Mouse (Mus musculus) large intestine, adult 2 months (tissue): ENCODE measurements around the gene Patj. TPM values are rescaled to one million over a fixed set of nuclear protein-coding genes. Genes with fewer than 3 reads are reported as not detected.
"Not testable (repeated sequence)": the region's sequence is repeated elsewhere in the genome, so short reads cannot be mapped to it uniquely, and the experiment has no call there.

Experiments used
- DNase-seq: peaks from one replicate; pipeline ENCODE4 v3.0.0-alpha.2; 2012; ENCODE audit warnings: low read depth, low spot score
- WGBS: fragments of 180-500 bp; shearing (Covaris S2); methylation state at CpG from one replicate; pipeline ENCODE4 v1.1.7; 2018; 5-methylcytosine and 5-hydroxymethylcytosine counted together
- polyA plus RNA-seq: library from polyadenylated mRNA; depleted of rRNA; stranded (reverse); fragments of >200 nt; gene quantifications from 2 replicates; pipeline ENCODE4 v1.2.3, GENCODE M21; 2012

Gene Patj
- polyA plus RNA-seq, 1 experiment, result 24.3 TPM

DNA sequence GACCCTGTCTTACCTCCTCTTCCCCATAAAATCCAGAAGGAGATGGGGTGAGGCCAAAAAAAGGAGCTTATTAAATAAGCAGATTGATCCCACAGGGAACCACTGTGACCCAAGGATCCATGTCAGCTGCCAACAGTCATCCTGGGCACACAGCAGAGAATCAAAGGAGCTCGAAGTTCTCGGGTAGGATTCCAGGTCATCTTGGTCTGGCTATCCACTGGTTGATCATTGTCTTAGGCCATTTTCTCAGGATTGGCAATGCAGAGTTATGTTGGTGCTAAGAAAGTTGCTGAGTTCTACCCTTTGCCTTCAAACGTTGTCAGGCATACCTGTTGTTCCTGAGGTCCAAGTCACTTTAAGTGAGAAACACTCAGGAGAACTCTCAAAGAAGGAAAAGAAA, 304.6 kb downstream of the Patj start:
- WGBS, result 90% methylated on average over 3 of the region's 3 CpGs
- no peak for DNase-seq

DNA sequence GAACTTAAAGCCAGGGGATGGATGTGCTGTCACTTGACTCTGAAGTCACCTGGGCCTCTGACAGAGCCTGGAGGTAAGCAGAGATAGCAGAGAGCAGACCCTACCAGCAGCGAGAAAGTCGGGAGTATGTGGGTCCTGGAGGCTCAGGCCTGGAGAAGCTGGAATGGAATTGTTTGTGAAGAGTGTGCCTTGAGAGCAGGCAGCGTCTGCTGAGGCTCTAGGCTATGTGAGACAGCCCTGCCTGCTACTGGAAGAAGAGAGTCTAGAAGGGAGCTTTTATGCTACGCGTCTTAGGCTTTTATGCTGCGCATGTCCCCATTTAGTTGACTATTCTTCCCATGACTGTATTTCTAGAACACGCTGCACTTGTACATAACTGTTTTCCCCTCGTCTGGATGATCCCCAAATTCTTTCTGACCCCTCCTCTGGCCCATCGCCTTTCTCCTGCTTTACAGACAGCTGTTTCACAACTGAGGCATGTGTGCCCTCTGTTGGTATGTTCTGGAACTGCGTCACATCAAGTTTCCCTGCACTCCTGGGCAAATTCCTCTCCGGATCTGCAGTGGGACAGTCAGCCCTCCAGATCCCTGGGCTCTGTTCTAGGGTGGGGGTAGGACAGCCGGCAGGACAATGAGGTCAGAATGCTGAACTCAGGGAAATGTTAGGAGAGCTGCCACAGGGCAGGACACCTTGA, 306.8 kb downstream of the Patj start:
- peak; percentile 18 for DNase-seq
- WGBS, result 45% methylated on average over 12 of the region's 12 CpGs

DNA sequence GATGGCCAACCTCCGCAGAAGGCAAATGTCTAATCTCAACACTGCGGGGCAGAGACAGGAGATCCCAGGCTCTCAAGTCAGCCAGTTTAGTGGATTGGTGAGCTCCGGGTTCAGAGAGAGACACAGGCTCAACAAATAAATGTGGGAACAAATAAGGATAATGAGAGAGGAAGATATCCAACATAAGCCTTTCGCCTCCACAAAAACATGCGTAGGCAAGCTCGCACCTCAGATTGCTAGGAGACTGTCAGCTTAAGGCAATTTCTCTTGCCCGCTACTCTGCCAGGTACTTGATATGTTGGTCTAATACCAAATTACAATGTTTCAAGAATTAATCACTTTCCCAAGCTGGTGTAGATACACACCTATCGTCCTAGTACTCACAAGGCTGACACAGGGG, 315.3 kb downstream of the Patj start:
- WGBS, result 95% methylated on average over 8 of the region's 8 CpGs
- no peak for DNase-seq

DNA sequence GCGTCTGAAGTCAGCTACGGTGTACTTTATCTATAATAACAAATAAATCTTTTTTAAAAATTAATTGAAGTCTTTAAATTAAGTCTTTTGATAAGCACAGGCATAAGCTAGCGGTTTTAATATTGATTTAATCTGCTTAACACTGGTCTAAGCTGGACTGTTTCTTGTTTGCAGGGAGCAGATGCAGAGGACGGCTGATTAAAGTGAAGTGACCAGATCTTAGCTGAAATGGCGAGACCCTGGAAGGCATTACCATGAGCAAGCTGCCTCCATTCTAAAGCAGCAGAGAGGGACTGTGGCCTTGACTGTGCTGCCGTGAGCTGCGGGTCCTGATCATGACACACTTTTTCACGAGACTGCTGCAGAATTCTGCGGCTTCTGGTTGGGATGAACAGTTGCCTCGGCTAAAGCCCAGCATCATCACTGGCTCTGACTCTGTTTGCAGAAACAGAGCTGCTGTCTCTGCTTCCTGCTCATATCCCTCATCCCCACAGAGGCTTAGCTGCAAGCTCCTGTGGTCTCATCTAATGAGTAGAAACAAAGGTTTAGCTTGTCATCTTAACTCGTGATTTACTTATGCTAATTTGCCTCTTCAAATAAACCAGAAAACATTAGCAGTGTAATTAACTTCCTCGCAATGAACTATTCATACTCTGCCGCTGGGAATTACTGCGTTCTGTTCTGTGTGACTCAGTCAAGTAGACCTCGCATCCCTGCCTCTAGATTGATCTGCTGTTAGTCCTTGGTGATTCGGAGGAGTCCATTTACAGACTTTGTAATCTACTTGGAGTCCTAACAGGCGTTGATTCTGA, 322.4 kb downstream of the Patj start:
- DNase-seq, result no peak
- 87% methylated on average over 17 of the region's 17 CpGs for WGBS

DNA sequence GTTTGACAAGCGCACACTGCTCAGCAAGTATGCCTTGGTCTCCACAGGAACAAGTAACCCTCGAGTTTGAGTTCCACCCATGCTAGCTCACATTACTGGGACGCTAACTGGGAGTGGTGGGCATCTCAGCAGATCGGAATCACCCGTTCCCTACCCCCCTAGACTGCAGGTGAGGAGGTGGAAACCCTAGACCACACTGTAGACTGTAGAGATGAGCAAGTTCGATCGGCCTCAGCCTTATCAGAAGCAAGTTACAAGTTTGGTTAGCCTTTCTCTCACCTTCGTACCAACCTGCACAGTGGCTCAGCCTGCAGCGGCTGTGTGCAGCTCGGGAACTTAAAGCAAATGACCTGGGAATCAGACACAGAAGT, 322.9 kb downstream of the Patj start:
- DNase-seq, result no peak
- 90% methylated on average over 10 of the region's 10 CpGs for WGBS

DNA sequence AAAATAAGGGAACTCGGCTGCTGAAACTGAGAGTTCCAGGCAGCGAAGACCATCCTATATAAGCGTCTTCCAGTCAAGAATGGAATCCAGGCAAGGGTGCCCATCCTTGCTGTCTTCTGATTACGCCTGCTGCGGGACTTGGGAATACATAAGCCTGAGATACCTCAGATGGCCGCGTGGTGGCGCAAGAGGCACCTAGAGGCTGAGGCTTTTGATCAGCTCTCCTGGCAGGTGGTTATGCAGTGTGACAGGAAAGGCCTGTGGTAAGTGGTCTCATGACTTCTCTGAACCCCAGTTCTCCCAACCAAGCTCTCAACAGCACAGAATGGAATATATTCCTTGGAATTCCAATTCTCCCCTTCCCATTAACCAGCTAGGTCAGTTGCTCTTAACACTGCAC, 326.9 kb downstream of the Patj start:
- peak; percentile 14 for DNase-seq
- 15% methylated on average over 8 of the region's 8 CpGs for WGBS

DNA sequence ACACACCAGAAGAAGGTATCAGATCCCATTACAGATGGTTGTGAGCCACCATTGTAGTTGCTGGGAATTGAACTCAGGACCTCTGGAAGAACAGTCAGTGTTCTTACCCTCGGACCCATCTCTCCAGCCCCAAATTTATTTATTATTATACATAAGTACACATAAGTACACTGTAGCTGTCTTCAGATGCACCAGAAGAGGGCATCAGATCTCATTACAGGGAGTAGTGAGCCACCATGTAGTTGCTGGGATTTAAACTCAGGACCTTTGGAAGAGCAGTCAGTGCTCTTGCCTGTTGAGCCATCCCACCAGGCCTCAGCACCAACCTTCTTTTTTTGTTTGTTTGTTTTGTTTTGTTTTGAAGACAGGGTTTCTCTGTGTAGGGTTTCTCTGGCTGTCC, 329.1 kb downstream of the Patj start:
- 85% methylated on average over 1 of the region's 1 CpGs for WGBS
- DNase-seq, result not testable (repeated sequence)

DNA sequence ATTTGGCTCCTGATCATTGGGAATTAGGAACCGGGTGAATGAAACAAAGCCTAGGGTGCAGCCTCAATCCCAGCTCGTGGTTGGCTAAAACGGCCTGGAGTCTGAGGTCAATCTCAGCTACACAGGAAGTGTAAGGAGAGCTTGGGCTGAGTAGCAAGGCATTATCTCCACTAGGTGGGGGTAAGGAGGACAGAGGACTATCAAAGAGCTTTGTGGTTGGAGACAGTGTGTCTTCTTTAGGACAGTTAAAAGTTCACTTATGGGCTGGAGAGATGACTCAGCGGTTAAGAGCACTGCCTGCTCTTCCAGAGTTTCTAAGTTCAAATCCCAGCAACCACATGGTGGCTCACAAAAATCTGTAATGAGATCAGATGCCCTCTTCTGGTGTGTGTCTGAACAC, 329.9 kb downstream of the Patj start:
- no peak for DNase-seq
- 41% methylated on average over 4 of the region's 4 CpGs for WGBS

DNA sequence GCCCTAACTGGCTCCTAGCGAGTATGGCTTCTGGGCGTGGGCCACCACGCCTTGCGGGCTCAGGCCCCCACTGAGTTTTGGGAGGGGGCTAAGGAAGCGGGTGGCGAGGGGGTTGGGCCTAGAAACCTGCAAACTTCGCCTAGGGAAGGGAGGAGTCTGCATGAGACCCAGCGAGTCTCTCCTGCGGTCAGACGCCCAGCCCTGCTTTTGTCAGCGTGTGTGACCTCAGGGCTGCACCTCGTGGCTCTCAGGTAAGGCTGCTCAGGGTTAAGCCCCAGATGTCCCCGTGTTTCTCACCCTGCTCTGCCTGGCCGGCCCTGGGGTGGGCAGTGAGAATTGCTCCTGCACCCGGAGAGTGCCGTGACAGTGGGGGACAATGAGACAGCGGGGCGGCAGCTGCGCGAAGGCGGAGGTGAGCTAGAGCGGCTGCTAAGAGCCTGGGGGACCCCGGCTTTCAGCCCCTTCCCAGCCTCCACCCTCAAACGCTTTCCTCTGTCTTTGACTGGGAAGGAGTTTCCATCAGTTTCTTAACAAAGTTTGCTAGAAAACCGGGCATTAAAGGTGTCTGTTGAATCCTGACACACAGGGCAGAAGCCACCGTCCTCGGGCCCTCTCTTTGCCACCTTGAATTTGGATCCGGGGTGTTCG, 331.1 kb downstream of the Patj start, which contains the start of gene L1td1:
Gene L1td1 (plus strand): TSS at position 145 of the 648 bp plus-strand sequence.
- WGBS, result 25% methylated on average over 29 of the region's 29 CpGs
- no peak for DNase-seq

DNA sequence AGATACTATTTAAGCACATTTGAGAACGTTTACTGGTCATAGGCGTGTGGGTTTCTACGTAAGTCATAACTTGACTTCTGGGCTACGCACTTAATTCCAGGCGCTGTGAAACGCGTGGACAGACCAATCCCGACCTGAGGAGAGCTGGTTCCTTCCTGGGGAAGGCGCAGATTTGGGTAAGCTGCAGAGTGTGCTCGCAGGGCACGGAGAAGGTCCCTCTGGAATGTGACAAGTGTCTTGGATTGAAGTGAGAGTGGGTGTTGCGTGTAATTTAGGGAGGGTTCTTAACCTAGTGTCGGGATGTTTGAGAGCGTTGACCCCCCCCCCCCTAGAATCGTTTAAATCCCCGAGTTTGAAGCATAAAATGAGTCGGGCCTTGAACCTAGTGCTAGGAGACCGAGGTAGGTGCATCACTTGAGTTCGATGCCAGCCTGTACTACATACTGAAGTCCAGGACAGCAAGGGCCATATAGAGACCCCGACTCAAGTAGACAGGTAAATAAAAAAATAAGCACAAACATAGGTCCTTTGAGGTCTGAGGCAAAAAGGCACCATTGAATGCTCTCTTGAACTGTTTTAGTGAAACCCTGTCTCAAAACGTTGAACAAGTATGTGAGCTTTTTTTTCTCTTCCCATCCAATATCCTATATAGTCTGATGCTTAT, 331.8 kb downstream of the Patj start:
- DNase-seq, result no peak
- WGBS, result 19% methylated on average over 21 of the region's 21 CpGs

DNA sequence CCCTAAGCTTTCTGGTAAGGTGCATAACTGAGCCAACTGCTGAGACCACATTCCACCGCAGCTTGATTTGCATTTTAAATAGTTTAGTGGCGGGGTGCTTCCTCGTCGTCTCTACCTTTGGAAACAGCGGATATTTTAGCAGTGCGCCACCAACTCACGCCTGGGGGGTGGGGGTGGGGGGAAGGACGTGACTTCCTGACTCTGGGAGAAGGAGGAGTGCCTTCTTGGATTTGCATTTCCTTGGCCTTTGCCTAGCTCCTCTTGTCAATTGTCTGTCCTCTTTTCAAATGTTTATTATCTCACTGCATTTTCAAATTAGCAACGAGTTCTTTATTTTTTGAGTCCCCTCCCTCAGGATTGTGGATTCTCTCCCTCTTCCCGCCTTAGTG, 332.4 kb downstream of the Patj start:
- WGBS, result 11% methylated on average over 10 of the region's 10 CpGs
- no peak for DNase-seq

DNA sequence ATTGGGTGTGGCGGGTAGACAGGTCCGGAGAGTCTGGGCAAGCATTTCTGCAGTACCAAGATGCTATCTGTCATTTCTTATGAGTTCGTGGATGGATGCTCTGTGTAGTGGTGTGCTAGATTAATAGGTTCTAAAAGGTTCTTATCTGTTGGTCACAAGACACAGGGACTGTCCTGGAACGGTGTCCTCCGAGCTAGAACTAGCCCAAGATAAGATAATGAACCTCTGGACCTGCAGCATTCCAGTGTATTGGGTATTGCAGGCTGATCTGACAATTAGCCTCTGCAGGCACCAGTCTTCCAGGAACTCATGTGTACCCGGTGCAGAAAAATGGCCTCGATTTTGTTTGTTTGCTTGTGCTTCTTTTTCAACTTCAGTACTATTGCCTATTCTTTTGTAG, 333.1 kb downstream of the Patj start:
- WGBS, result 25% methylated on average over 7 of the region's 7 CpGs
- no peak for DNase-seq

DNA sequence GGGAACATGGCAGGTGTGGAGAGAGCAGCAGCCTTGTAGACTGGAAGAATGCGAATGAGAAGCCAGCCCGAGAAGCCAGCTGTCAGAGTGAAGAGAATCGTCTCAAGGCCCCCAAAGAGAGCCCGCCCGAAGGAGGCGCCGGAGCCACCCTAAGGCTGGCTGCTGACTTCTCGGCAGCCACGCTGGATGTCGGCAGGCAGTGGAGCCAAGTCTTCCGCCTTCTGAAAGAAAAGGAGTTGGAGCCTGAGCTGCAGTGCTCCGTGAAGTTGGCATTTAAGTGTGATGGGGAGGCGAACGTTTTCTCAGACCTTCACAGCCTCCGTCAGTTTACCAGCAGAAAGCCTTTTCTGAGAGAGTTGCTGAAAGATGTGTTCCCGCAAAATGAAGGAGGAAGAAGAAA, 338.1 kb downstream of the Patj start:
- no peak for DNase-seq
- 96% methylated on average over 16 of the region's 16 CpGs for WGBS

DNA sequence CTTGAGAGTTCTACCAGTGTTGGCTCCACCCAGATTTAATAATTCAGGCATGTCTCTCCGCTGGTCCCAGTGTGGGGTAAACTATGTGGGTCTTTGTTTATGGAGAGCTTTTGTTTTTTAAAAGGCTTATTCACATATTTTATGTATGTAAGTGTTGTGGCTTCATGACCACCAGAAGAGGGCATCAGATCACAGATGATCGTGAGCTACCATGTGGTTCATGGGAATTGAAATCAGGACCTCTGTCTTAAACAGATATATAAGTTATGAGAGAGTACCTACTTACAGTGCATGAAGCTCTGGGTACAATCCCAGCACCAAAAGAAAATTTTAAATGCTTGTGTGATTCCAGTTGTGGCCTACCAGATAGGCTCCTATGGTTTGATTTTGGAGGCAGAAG, 344.2 kb downstream of the Patj start:
- WGBS, result 31% methylated on average over 2 of the region's 2 CpGs
- DNase-seq, result no peak

DNA sequence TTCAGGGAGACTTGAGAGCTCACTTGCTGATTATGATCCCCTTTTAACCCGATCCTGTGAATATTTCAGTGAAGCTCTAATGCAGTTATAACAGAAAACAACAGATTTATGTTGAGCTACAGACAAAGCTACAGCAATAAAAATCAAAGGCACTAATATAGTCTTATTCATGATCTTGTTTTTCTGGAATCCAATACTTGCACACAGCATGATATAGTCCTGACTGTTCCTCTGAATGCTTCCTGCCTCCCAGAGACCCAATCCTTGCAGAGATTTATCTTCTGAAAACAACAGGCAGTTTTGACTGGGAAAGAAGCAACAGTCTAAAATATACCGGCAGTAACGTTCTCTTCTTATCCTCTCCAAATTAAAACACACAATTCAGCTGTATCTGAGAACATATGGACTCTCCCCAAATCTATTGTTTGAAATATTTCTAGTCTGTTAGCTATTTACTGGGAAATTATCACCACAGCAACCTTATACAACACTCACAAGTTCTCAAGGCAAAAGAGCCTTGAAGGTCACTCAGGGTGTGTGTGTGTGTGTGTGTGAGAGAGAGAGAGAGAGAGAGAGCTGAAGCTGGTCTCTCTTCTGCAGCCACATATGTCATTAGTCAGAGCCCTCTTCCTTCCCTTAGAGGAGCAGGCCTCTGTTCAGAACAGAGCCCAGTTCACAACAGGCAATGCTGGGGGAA, 347.8 kb downstream of the Patj start:
- DNase-seq, result no peak
- WGBS, result 61% methylated on average over 3 of the region's 3 CpGs

DNA sequence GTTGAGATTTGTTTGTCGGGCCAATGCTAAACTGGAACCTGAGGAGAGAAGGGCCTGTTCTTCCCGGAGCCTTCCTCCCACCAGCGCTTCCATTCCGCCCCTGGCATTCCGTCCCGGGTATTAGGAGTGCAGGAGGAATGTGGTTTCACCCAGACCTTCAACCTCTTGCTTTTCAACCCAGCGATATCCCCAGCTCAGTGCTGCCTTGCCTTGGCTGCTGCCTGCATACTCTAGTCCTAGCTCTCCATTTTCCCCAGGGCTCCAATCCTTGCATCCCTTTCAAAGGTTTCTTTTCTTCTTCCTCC, 348.3 kb downstream of the Patj start:
- 31% methylated on average over 7 of the region's 7 CpGs for WGBS
- no peak for DNase-seq

DNA sequence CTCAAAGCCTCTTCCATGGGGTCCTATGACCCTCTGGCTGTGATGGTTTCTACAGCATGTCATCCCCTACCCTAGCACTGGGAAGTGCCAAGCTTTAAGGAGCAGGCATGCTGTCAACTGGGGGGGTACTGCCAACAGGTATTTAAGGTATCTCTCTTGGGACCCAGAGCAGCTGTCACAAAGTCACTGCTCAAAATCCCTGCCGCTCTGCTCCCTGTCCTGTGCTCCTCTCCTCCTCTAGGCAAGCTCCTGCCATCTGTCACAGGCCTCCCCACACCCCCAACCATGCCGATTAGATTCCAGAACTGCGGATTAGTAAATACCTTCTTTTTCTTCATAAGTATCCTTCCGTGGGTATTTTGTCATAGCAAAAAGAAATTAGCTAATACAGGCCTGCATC, 358.9 kb downstream of the Patj start:
- no peak for DNase-seq

DNA sequence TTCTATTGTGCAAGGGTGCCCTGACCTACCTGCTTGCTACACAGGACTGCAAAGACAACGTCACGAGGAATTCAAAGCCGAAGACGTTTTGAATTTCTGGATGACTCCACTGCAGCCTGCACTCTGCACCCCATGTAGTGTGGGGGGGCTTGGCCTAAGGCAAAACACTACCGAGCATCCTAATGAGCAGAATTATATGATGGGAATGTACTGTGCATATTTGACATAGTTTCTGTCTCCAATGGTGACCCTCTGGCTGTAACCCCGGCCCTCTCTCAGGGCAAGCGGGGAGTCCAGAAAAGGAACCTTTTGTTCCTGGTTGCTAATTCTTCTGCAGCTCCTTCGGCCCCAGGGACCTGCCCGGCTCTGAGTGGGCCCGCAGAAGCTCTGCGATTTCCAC, 360.6 kb downstream of the Patj start:
- WGBS, result 71% methylated on average over 11 of the region's 11 CpGs
- no peak for DNase-seq

More for the DNA sequence above, 358.9 kb downstream of the Patj start:
- WGBS, result 82% methylated on average over 4 of the region's 4 CpGs

DNA sequence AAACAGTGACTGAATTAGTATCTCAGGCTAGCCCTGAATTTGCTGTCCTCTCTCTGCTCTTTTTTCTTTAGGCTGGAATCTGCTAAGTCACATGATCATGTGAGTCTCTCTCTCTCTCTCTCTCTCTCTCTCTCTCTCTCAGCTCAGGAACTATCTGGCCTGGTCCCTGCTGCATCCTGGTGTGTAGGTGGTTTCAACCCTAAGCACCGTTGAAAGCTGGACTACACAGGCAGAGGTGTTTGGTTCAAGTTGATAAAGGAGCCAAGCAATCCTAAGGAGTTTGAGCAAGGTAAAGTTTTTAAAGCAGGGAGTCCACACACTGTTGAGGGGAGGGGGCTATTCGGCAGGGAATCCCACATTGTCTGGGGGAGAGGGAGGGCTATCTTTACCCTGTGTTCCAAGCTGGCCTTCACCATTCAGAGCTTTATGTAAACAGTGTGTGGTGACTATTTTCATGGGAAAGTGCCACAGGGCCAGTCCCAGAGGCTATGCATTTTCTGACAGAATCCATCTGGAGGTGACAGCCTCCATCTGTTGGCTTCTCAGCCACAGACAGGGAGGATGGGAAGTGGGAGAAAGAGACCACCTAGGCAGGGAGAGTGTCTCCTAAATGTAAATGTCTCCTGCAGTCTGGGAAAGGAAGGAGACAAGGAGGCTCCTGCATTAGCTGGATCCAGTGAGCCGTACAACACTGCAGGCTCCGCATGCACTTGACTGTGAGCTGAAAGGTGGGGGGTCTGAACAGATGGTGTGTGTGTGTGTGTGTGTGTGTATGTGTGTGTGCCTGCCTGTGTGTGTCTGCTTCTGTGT, 362.6 kb downstream of the Patj start:
- WGBS, result 41% methylated on average over 4 of the region's 4 CpGs
- no peak for DNase-seq
